Mouse (Mus musculus) heart, embryonic 16.5 days (tissue): ENCODE data around the gene Aspg. TPM values are rescaled to one million over a fixed set of nuclear protein-coding genes. Genes with fewer than 3 reads are reported as not detected.

Experiments
- ATAC-seq: fragments of 200-750 bp; cut with Nextera tagmentation; replicated peaks from 2 replicates; pipeline ENCODE4 v1.8.0; 2017; ENCODE audit warnings: moderate number of reproducible peaks; ENCODE audit not compliant: insufficient read depth, low FRiP score; ENCODE audit errors: extremely low read depth
- H3K27ac ChIP-seq: fragments of 300-500 bp; sonication (generic); 2 replicates; pipeline ENCODE4 v1.5.1; 2014; ENCODE audit warnings: mild to moderate bottlenecking, low read length, control low read depth, moderate library complexity
- H3K27me3 ChIP-seq: fragments of 300-500 bp; sonication (generic); 2 replicates; pipeline ENCODE4 v1.6.1; 2014; ENCODE audit warnings: low read length, mixed read lengths; ENCODE audit not compliant: control insufficient read depth, insufficient read depth
- H3K36me3 ChIP-seq: fragments of 300-500 bp; sonication (generic); 2 replicates; pipeline ENCODE4 v1.6.1; 2014; ENCODE audit not compliant: control insufficient read depth, insufficient read depth
- H3K4me1 ChIP-seq: fragments of 300-500 bp; sonication (generic); 2 replicates; pipeline ENCODE4 v1.6.1; 2014; ENCODE audit warnings: low read length, mixed read lengths; ENCODE audit not compliant: control insufficient read depth, insufficient read depth
- H3K4me2 ChIP-seq: fragments of 300-500 bp; sonication (generic); 2 replicates; pipeline ENCODE4 v1.6.1; 2014; ENCODE audit warnings: low read depth, mild to moderate bottlenecking, control low read depth, low read length
- H3K4me3 ChIP-seq: fragments of 300-500 bp; sonication (generic); 2 replicates; pipeline ENCODE4 v1.5.1; 2014; ENCODE audit warnings: mild to moderate bottlenecking, control low read depth, low read length
- H3K9ac ChIP-seq: fragments of 300-500 bp; sonication (generic); 2 replicates; pipeline ENCODE4 v1.6.1; 2014; ENCODE audit warnings: low read length, control low read depth
- H3K9me3 ChIP-seq: fragments of 300-500 bp; sonication (generic); replicated peaks from 2 replicates; pipeline ENCODE4 v1.6.1; 2016; ENCODE audit warnings: low read length; ENCODE audit not compliant: control insufficient read depth
- WGBS: fragments of 180-500 bp; shearing (Covaris S2); extraction: QIAGEN DNeasy Blood & Tissue Kit; methylation state at CpG from one replicate; pipeline ENCODE4 v1.1.7; 2014; 5-methylcytosine and 5-hydroxymethylcytosine counted together
- polyA plus RNA-seq: library from polyadenylated mRNA; unstranded; fragments of >200 nt; fragmentation: Nextera tagmentation; extraction: Ambion mirVana; gene quantifications from 2 replicates; pipeline ENCODE4 v1.2.1, GENCODE M21; 2015

Aspg gene
- polyA plus RNA-seq, 1 experiment from 2014 or later, result 0.59 TPM

DNA sequence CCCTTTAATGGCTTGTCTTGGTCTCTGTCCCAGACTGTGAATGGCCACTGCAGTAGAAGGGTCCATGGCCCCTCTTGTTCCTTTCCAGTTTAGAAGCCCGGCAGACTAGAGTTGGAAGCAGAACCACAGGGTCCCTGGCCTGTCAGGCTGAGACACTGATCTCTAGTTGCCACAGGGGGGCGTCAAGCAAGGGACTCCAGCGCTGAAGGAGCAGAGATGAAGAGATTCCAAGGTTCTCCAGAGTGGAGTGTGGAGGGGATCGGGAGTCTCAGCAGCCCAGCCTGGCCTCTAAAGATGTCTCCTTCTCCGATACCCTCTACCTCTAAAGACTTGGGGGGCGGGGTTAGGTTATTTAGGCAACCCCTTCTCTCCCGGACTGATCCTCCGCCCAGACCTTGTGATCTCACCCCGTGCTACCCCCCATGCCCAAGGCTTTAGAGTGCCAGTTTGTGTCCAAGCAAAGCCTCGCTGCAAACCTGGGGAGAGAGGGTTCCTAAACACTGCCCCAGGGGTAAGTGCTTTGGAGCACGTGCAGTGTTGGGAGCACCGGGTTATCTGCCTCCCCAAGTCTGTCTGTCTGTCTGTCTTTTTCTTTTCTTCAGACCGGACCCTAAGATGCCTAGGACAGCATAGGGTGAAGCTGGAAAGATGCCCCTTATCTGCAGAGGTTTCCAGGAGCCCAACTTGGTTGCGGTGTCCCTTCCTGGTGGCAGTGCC lies 36.8 kb downstream of the Aspg start:
- peaks cover 12% of the 10 kb centered on the region; the same call in 1 of the 2 replicates for H3K4me1 ChIP-seq
- WGBS, result 3% methylated on average over 14 of the region's 14 CpGs
- H3K9me3 ChIP-seq, result no peaks in the 10 kb centered on the region
- H3K27ac ChIP-seq, result no peak overlapping the region
- no peak overlapping the region for H3K9ac ChIP-seq
- H3K4me2 ChIP-seq, result peak overlapping the region; percentile 66
- peak overlapping the region; percentile 42 for H3K4me3 ChIP-seq
- no peak for ATAC-seq
- peaks cover 67% of the 10 kb centered on the region for H3K27me3 ChIP-seq
- H3K36me3 ChIP-seq, result no peaks in the 10 kb centered on the region

DNA sequence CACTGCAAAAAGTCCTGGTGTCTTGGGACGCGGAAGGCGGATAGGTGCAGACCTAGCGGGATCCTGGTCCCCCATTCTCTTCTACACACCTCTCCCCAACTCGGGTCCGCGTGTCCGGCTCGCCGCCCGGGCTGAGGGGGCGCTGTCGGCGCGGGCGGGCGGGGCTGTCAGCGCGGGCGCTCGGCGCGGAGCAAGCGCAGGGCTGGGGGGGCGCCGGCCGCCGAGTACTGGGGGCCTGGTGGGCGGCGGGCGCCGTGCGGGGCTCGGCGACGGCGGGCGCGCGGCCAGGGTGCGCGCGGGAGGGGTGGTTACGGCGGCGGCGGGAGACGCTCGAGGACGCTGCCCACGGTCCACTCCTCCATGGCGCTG lies 37.3 kb downstream of the Aspg start:
- no peak for ATAC-seq
- WGBS, result 0% methylated on average over 36 of the region's 52 CpGs
- H3K4me1 ChIP-seq, result peaks cover 12% of the 10 kb centered on the region; the same call in 1 of the 2 replicates

DNA sequence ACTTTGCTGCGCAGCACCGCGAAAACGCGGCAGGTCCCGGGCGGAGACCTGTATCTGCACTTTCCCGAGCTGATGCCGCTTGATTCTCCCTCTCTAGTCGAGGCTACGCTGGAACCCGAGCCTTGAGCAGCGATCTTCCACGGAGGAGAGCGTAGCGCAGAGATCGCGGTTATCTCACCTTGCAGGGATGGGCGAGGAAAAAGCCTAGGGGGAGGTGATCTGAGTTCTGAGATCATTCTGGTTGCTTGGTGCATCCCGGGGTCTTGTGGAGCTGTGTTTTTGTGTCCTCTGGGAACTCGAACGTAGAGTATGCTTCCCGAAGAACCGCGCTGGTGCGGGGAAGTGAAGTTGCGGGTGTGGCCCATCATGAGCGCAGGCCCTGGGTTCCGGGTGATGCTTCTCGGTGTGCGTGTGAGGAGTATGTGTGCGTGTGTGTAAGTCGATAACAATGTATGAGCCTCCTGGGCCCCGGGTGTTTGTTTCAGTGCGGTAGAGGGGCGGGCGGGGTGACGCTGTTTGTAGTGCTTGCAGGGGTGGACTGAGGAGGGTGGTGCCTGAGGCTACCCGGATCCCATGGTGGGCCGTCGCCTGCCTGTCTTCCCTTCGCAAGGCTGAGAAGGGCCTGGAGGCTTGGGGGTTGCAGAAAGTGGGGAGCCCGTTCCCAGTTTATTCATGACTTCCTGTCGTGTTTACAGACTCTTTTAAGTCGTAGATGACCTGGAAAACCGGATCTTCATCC lies 38.1 kb downstream of the Aspg start:
- Histone ChIP-seq H3K9me3 (no peaks in the 10 kb centered on the region), H3K27ac (no peak overlapping the region), H3K4me3 (peak overlapping the region; percentile 42), H3K9ac (no peak overlapping the region), H3K36me3 (no peaks in the 10 kb centered on the region), H3K4me2 (peak overlapping the region; percentile 66), H3K4me1 (peaks cover 12% of the 10 kb centered on the region; the same call in 1 of the 2 replicates), H3K27me3 (peaks cover 72% of the 10 kb centered on the region)
- ATAC-seq, result no peak
- 1% methylated on average over 46 of the region's 46 CpGs for WGBS

More for the DNA sequence above, 37.3 kb downstream of the Aspg start:
- H3K27me3 ChIP-seq, result peaks cover 70% of the 10 kb centered on the region
- no peaks in the 10 kb centered on the region for H3K9me3 ChIP-seq
- peak overlapping the region; percentile 66 for H3K4me2 ChIP-seq
- H3K27ac ChIP-seq, result no peak overlapping the region
- no peaks in the 10 kb centered on the region for H3K36me3 ChIP-seq
- no peak overlapping the region for H3K9ac ChIP-seq
- peak overlapping the region; percentile 42 for H3K4me3 ChIP-seq

DNA sequence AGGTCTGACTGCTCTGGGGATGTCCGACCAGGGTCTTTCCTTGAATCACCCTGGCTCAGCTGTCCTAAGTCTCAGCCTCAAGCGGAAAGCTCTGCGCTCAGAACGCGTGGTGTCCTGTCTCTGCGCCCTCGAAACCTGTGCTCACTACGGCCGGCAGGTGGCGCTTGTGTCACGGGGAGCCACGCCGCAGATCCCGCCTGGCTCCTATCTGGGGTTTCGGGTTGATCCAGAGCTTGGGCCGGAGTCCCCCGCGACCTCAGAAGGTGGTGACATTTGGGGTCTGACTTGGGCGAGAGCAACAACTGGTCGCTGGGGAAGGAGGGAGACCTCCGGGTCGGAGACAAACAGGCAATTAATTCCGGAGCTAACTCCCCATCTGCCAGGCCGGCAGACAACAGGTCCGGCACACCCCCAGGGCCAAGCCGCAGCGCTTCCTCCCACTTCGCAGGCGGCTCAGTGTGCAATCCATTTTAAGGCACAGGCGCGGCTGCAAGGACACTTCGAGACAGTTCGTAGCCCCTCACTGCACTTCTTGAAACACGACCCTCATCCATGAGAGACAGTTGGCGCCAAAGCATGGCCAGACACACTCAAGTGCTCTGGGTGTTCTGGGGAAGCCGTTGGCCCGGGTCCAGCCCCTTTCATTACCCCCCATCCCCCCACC lies 38.9 kb downstream of the Aspg start:
- WGBS, result under 1% methylated on average over 37 of the region's 37 CpGs
- peak; percentile 54; the same call in 1 of the 2 replicates for ATAC-seq
- Histone ChIP-seq H3K27ac (no peak overlapping the region), H3K4me1 (peaks cover 17% of the 10 kb centered on the region; the same call in 1 of the 2 replicates), H3K9me3 (no peaks in the 10 kb centered on the region), H3K4me2 (peak overlapping the region; percentile 79), H3K9ac (peak overlapping the region; percentile 43; the same call in 1 of the 2 replicates), H3K4me3 (peak overlapping the region; percentile 55), H3K36me3 (no peaks in the 10 kb centered on the region), H3K27me3 (peaks cover 72% of the 10 kb centered on the region)

DNA sequence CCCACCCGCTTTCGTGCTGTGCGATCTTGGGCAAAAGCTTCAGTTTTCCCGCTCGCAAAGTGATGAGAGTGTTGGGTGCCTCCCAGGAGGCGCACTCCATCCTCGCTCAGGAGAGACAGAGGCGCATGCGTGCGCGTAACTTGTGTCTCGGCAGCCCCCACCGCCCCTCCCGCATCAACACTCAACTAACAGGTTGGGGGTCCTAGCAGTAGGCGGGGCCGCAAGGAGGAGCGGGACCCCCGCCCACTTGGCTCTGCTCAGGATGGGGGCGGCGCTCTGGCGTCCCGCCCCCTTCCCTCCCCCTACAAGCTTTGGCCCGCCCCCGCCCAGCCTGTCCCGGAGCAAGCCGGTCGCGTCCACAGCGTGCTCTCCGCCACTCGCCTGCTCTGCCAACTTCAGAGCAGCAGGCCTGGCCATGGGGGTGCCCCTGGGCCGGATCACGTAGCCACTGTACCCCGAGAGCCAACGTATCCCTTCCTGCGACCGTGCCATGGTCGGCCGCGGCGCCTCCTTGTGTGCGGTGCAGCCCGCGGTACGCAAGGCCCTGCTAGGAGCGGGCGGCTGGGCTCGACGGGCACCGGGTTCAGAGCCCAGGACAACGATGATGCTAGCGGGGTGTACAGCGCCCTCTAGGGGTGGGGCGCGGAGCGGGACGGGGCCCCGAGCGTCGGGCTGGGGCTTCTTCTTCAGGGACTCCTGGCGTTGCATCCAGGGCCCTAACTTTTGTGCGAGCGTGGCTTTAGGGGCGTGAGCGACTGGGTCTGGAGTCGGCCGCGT lies 39.6 kb downstream of the Aspg start, which contains the start of gene Kif26a:
Gene Kif26a (plus strand): TSS at position 334 of the 777 bp plus-strand sequence.
- peak within 1 kb of the TSS; percentile 70 for H3K9ac ChIP-seq
- no peaks in the 10 kb centered on the region for H3K9me3 ChIP-seq
- under 1% methylated on average over 67 of the region's 68 CpGs for WGBS
- peak within 1 kb of the TSS; percentile 55 for H3K4me3 ChIP-seq
- H3K36me3 ChIP-seq, result no peaks in the 10 kb centered on the region
- H3K4me2 ChIP-seq, result peak within 1 kb of the TSS; percentile 79
- H3K4me1 ChIP-seq, result peaks cover 17% of the 10 kb centered on the region; the same call in 1 of the 2 replicates
- peaks cover 66% of the 10 kb centered on the region for H3K27me3 ChIP-seq
- peak within 1 kb of the TSS; percentile 64 for H3K27ac ChIP-seq
- ATAC-seq, result peak; percentile 56

DNA sequence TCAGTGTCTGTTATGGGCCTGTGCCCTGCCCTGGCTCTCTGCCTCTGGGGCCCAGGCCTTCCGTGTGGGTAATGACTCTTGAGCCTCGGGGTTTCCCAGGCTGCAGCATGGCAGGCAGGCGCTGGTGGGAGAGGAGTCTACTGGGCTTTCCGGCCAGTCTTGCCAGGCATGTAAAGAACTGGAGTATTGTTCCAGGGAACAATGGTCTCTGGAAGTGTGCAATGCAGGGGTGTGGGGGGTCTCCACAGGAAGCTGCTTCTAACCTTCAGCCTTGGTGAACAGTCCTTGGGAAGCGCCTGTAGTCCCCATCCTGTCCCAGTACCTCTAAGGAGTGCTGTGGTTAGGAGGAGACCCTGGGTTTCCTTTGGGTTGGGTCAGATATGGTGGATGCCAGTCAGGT lies 40.9 kb downstream of the Aspg start:
- Histone ChIP-seq H3K9me3 (no peaks in the 10 kb centered on the region), H3K27me3 (peaks cover 54% of the 10 kb centered on the region), H3K4me1 (peaks cover 17% of the 10 kb centered on the region; the same call in 1 of the 2 replicates), H3K4me3 (peak overlapping the region; percentile 55), H3K9ac (peak overlapping the region; percentile 45), H3K27ac (peak overlapping the region; percentile 64), H3K4me2 (peak overlapping the region; percentile 79), H3K36me3 (no peaks in the 10 kb centered on the region)
- ATAC-seq, result no peak
- 44% methylated on average over 5 of the region's 5 CpGs for WGBS

DNA sequence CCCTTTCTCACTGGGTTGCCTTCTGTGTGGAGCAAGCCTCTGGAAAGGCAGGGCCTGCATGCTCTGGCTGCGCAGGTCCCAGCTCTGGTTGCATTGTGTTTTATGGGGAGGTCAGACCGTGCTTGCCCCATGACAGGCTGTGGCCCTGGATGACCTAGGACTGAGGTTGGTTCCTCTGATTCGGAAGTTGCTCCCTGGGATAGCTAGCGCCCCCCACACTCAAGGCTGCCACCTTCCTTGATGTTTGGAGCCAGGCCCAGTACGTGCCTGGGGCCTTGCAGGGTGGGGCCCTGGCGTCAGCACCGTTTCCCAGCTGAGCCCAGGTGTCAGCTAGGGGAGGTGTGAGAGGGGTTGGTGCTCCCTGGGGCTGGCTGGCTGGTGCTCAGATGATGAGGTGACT lies 43.5 kb downstream of the Aspg start:
- H3K4me2 ChIP-seq, result peak overlapping the region; percentile 30

DNA sequence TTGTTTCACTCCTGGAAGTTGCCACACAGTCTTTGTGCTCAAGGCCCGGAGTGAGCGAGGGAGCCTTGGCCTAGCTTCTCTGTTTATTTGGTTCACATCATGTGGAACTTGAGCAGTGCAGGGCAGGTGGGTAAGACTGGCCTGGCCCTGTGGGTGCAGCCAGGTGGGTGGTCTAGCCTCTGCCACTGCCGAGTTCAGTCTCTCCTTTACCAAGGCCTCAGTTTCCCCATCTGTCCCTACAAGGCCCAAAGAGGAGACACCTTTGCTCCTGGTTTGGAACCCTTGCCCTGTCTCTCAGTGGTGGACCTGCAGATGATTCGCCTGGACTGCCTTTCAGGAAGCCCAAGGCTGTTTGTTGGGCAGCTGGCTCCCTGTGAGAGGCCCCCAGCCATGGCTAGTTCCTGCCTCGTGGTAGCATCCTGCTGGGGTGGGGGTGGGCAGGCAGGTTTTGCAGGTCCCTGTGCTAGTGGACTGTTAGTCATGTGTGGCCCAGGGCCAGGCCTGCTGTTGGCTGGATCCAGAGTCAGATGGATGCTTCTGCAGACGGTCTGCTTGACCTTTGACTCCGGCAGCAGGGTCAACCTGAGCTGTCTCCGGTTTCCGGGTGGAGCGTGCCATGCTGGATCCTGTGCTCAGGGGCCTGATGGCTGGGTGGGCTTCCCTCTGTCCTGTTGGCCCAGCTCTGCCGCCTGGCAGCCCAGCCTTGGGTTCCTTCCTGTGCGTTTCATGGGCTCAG lies 44.9 kb downstream of the Aspg start:
- Histone ChIP-seq H3K27me3 (peaks cover 15% of the 10 kb centered on the region), H3K36me3 (no peaks in the 10 kb centered on the region), H3K9ac (no peak overlapping the region), H3K4me1 (peaks cover 20% of the 10 kb centered on the region), H3K4me3 (no peak overlapping the region), H3K4me2 (no peak overlapping the region), H3K9me3 (no peaks in the 10 kb centered on the region), H3K27ac (peak overlapping the region; percentile 1)
- no peak for ATAC-seq
- WGBS, result 57% methylated on average over 12 of the region's 12 CpGs

More for the DNA sequence above, 43.5 kb downstream of the Aspg start:
- Histone ChIP-seq H3K9ac (no peak overlapping the region), H3K4me1 (peaks cover 10% of the 10 kb centered on the region; the same call in 1 of the 2 replicates), H3K27ac (no peak overlapping the region), H3K36me3 (no peaks in the 10 kb centered on the region), H3K4me3 (no peak overlapping the region), H3K27me3 (peaks cover 28% of the 10 kb centered on the region), H3K9me3 (no peaks in the 10 kb centered on the region)
- ATAC-seq, result no peak
- 57% methylated on average over 7 of the region's 7 CpGs for WGBS
